Mouse (Mus musculus) megakaryocyte, adult 5-6 weeks (primary cell): ENCODE measurements around the gene Mri1. TPM values are rescaled to one million over a fixed set of nuclear protein-coding genes. Genes with fewer than 3 reads are reported as not detected.

Source experiments
- ATAC-seq: 2 replicates; pipeline ENCODE4 v1.8.0; 2016; ENCODE audit warnings: mild to moderate bottlenecking, inconsistent platforms; ENCODE audit not compliant: poor library complexity, severe bottlenecking
- total RNA-seq, 2 experiments: library from RNA; stranded (forward) in 1 of 2; stranded (reverse) in 1 of 2; fragments of 153-499, 151-499 nt in 1 of 2; fragments of 221-1000, 200-1000 nt in 1 of 2; gene quantifications; 2 replicates each; pipeline versions ENCODE4 v1.2.3 to v1.2.4; 2015 to 2017

Mri1 gene
- total RNA-seq, 2 experiments from 2014 or later = 4.0 to 11.6 TPM

GRCm38 (mm10) chr8:84205073-84205472, 52.1 kb downstream of the Mri1 start:
- ATAC-seq = no peak

GRCm38 (mm10) chr8:84203975-84204772, 53.0 kb downstream of the Mri1 start:
- peak; percentile 43 for ATAC-seq

- ATAC-seq = peak; percentile 29
Measured at GRCm38 (mm10) chr8:84202938-84203917, 53.9 kb downstream of the Mri1 start.

GRCm38 (mm10) chr8:84202466-84202865, 54.7 kb downstream of the Mri1 start:
- ATAC-seq = peak; percentile 22

GRCm38 (mm10) chr8:84201545-84202245, 55.4 kb downstream of the Mri1 start:
- peak; percentile 3; the same call in 1 of the 2 replicates for ATAC-seq

GRCm38 (mm10) chr8:84200652-84201544, 56.2 kb downstream of the Mri1 start:
- peak; percentile 3; the same call in 1 of the 2 replicates for ATAC-seq

- no peak for ATAC-seq
Measured at GRCm38 (mm10) chr8:84200126-84200555, 57.0 kb downstream of the Mri1 start.

Other genes starting within 250 kb of the Mri1 start
- not detected in 2 replicates for gene 2210011C24Rik, start 245.2 kb downstream of the Mri1 start, total RNA-seq (2015)
- not detected in 2 replicates for gene 2210011C24Rik, start 245.2 kb downstream of the Mri1 start, total RNA-seq (2017)
- not detected in 2 replicates for gene Palm3, start 235.9 kb downstream of the Mri1 start, total RNA-seq (2015)
- not detected in 2 replicates for gene Palm3, start 235.9 kb downstream of the Mri1 start, total RNA-seq (2017)
- gene Il27ra, start 214.7 kb downstream of the Mri1 start, total RNA-seq (2015) = 1.5 and 2.2 TPM in 2 replicates
- gene Il27ra, start 214.7 kb downstream of the Mri1 start, total RNA-seq (2017) = 0.12 and 0.73 TPM in 2 replicates
- gene Rln3, start 212.3 kb downstream of the Mri1 start, total RNA-seq (2015) = not detected in 2 replicates
- gene Rln3, start 212.3 kb downstream of the Mri1 start, total RNA-seq (2017) = not detected in 2 replicates
- gene Gm10643, start 192.2 kb downstream of the Mri1 start, total RNA-seq (2015) = 1.0 and 1.4 TPM in 2 replicates
- 1.7 and 2.4 TPM in 2 replicates for gene Gm10643, start 192.2 kb downstream of the Mri1 start, total RNA-seq (2017)
- gene Rfx1, start 190.5 kb downstream of the Mri1 start, total RNA-seq (2015) = 9.9 and 10.6 TPM in 2 replicates
- 4.2 and 5.3 TPM in 2 replicates for gene Rfx1, start 190.5 kb downstream of the Mri1 start, total RNA-seq (2017)
- gene Dcaf15, start 152.6 kb downstream of the Mri1 start, total RNA-seq (2015) = 11.3 and 13.6 TPM in 2 replicates
- 14.8 and 16.4 TPM in 2 replicates for gene Dcaf15, start 152.6 kb downstream of the Mri1 start, total RNA-seq (2017)
- 0.21 and 0.65 TPM in 2 replicates for gene Podnl1, start 131.3 kb downstream of the Mri1 start, total RNA-seq (2015)
- gene Podnl1, start 131.3 kb downstream of the Mri1 start, total RNA-seq (2017) = 0.12 and 0.62 TPM in 2 replicates
- gene Cc2d1a, start 109.4 kb downstream of the Mri1 start, total RNA-seq (2015) = 9.0 and 12.9 TPM in 2 replicates
- gene Cc2d1a, start 109.4 kb downstream of the Mri1 start, total RNA-seq (2017) = 5.8 and 9.8 TPM in 2 replicates
- gene 4930432K21Rik, start 109.3 kb downstream of the Mri1 start, total RNA-seq (2015) = 0.07 and 0.09 TPM in 2 replicates
- 0.37 and 1.8 TPM in 2 replicates for gene 4930432K21Rik, start 109.3 kb downstream of the Mri1 start, total RNA-seq (2017)
- gene Nanos3, start 72.1 kb downstream of the Mri1 start, total RNA-seq (2015) = not detected in 2 replicates
- not detected in 2 replicates for gene Nanos3, start 72.1 kb downstream of the Mri1 start, total RNA-seq (2017)
- gene Zswim4, start 20.3 kb downstream of the Mri1 start, total RNA-seq (2015) = 6.2 and 6.5 TPM in 2 replicates
- 8.9 and 9.4 TPM in 2 replicates for gene Zswim4, start 20.3 kb downstream of the Mri1 start, total RNA-seq (2017)
- 169 and 188 TPM in 2 replicates for gene D8Ertd738e, start 7.6 kb downstream of the Mri1 start, total RNA-seq (2015)
- gene D8Ertd738e, start 7.6 kb downstream of the Mri1 start, total RNA-seq (2017) = 99.7 and 113 TPM in 2 replicates
- gene Ccdc130, start 13.1 kb upstream of the Mri1 start, total RNA-seq (2015) = 18.7 and 22.8 TPM in 2 replicates
- 17.8 and 22.5 TPM in 2 replicates for gene Ccdc130, start 13.1 kb upstream of the Mri1 start, total RNA-seq (2017)
- 0.31 and 1.6 TPM in 2 replicates for gene Cacna1a, start 131.1 kb upstream of the Mri1 start, total RNA-seq (2015)
- gene Cacna1a, start 131.1 kb upstream of the Mri1 start, total RNA-seq (2017) = 0.33 and 10.3 TPM in 2 replicates